Mouse (Mus musculus) heart, embryonic 16.5 days (tissue): ENCODE data around the gene Bcas1. TPM values are rescaled to one million over a fixed set of nuclear protein-coding genes. Genes with fewer than 3 reads are reported as not detected.

ENCODE experiments used
- ATAC-seq: fragments of 200-750 bp; cut with Nextera tagmentation; replicated peaks from 2 replicates; pipeline ENCODE4 v1.8.0; 2017; ENCODE audit warnings: moderate number of reproducible peaks; ENCODE audit not compliant: insufficient read depth, low FRiP score; ENCODE audit errors: extremely low read depth
- H3K27ac ChIP-seq: fragments of 300-500 bp; sonication (generic); 2 replicates; pipeline ENCODE4 v1.5.1; 2014; ENCODE audit warnings: mild to moderate bottlenecking, low read length, control low read depth, moderate library complexity
- H3K27me3 ChIP-seq: fragments of 300-500 bp; sonication (generic); 2 replicates; pipeline ENCODE4 v1.6.1; 2014; ENCODE audit warnings: low read length, mixed read lengths; ENCODE audit not compliant: control insufficient read depth, insufficient read depth
- H3K36me3 ChIP-seq: fragments of 300-500 bp; sonication (generic); 2 replicates; pipeline ENCODE4 v1.6.1; 2014; ENCODE audit not compliant: control insufficient read depth, insufficient read depth
- H3K4me1 ChIP-seq: fragments of 300-500 bp; sonication (generic); 2 replicates; pipeline ENCODE4 v1.6.1; 2014; ENCODE audit warnings: low read length, mixed read lengths; ENCODE audit not compliant: control insufficient read depth, insufficient read depth
- H3K4me2 ChIP-seq: fragments of 300-500 bp; sonication (generic); 2 replicates; pipeline ENCODE4 v1.6.1; 2014; ENCODE audit warnings: low read depth, mild to moderate bottlenecking, control low read depth, low read length
- H3K4me3 ChIP-seq: fragments of 300-500 bp; sonication (generic); 2 replicates; pipeline ENCODE4 v1.5.1; 2014; ENCODE audit warnings: mild to moderate bottlenecking, control low read depth, low read length
- H3K9ac ChIP-seq: fragments of 300-500 bp; sonication (generic); 2 replicates; pipeline ENCODE4 v1.6.1; 2014; ENCODE audit warnings: low read length, control low read depth
- H3K9me3 ChIP-seq: fragments of 300-500 bp; sonication (generic); replicated peaks from 2 replicates; pipeline ENCODE4 v1.6.1; 2016; ENCODE audit warnings: low read length; ENCODE audit not compliant: control insufficient read depth
- WGBS: fragments of 180-500 bp; shearing (Covaris S2); extraction: QIAGEN DNeasy Blood & Tissue Kit; methylation state at CpG from one replicate; pipeline ENCODE4 v1.1.7; 2014; 5-methylcytosine and 5-hydroxymethylcytosine counted together
- polyA plus RNA-seq: library from polyadenylated mRNA; unstranded; fragments of >200 nt; fragmentation: Nextera tagmentation; extraction: Ambion mirVana; gene quantifications from 2 replicates; pipeline ENCODE4 v1.2.1, GENCODE M21; 2015

Gene Bcas1
- polyA plus RNA-seq, 1 experiment from 2014 or later: 0.58 TPM

GRCm38 (mm10) chr2:170438782-170439181, 11.1 kb upstream of the Bcas1 start:
- Histone ChIP-seq H3K4me2 (no peak overlapping the region; the same call in 1 of the 2 replicates), H3K9ac (no peak overlapping the region), H3K4me1 (no peaks in the 10 kb centered on the region; the same call in 1 of the 2 replicates), H3K4me3 (no peak overlapping the region; the same call in 1 of the 2 replicates), H3K36me3 (no peaks in the 10 kb centered on the region), H3K27ac (no peak overlapping the region), H3K27me3 (peaks cover 22% of the 10 kb centered on the region), H3K9me3 (no peaks in the 10 kb centered on the region; the same call in 1 of the 2 replicates)
- WGBS: 40% methylated on average over 13 of the region's 13 CpGs
- ATAC-seq: no peak

- Histone ChIP-seq H3K27me3 (peaks cover 22% of the 10 kb centered on the region), H3K4me3 (no peak overlapping the region), H3K27ac (no peak overlapping the region), H3K9me3 (no peaks in the 10 kb centered on the region), H3K9ac (no peak overlapping the region), H3K4me1 (no peaks in the 10 kb centered on the region; the same call in 1 of the 2 replicates), H3K36me3 (no peaks in the 10 kb centered on the region), H3K4me2 (no peak overlapping the region)
- no peak for ATAC-seq
- WGBS: 53% methylated on average over 4 of the region's 4 CpGs
These were observed 8.6 kb upstream of the Bcas1 start for GRCm38 (mm10) chr2:170436204-170436603.

GRCm38 (mm10) chr2:170432152-170432551, 4.5 kb upstream of the Bcas1 start:
- WGBS: 58% methylated on average over 6 of the region's 6 CpGs
- Histone ChIP-seq H3K9ac (no peak overlapping the region), H3K4me1 (no peaks in the 10 kb centered on the region), H3K36me3 (no peaks in the 10 kb centered on the region), H3K27me3 (peaks cover 4% of the 10 kb centered on the region; the same call in 1 of the 2 replicates), H3K4me3 (no peak overlapping the region), H3K4me2 (no peak overlapping the region), H3K9me3 (no peaks in the 10 kb centered on the region), H3K27ac (no peak overlapping the region)
- no peak for ATAC-seq

DNA sequence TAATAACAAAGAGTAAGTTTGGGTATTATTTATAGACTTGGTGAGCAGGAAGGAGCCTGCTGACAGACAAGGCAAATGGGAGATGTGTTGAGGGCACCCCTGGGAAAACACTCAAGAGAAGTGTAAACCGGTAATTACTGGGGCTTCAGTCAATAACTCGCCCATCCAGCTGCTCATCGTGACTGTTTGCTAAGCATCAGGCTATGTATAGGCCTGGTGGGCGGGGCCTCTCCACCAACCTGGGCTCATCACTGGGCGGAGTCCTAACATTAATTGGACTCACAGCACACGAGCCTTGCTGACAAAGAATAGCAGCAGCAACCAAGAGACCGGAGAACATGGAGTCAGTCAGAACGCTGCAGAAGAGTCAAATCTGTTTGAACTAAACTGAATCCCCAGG, 1.3 kb upstream of the Bcas1 start:
- Histone ChIP-seq H3K4me2 (no peak overlapping the region), H3K36me3 (no peaks in the 10 kb centered on the region), H3K4me3 (no peak overlapping the region), H3K9me3 (no peaks in the 10 kb centered on the region), H3K4me1 (no peaks in the 10 kb centered on the region), H3K9ac (no peak overlapping the region), H3K27ac (no peak overlapping the region), H3K27me3 (no peaks in the 10 kb centered on the region)
- no peak for ATAC-seq
- WGBS: 57% methylated on average over 8 of the region's 8 CpGs

GRCm38 (mm10) chr2:170424131-170424530, 3.5 kb downstream of the Bcas1 start:
- no peaks in the 10 kb centered on the region for H3K27me3 ChIP-seq
- H3K27ac ChIP-seq: no peak overlapping the region
- H3K9me3 ChIP-seq: no peaks in the 10 kb centered on the region
- ATAC-seq: no peak
- no peaks in the 10 kb centered on the region for H3K4me1 ChIP-seq
- H3K4me2 ChIP-seq: no peak overlapping the region
- 55% methylated on average over 3 of the region's 3 CpGs for WGBS
- H3K36me3 ChIP-seq: no peaks in the 10 kb centered on the region
- H3K4me3 ChIP-seq: no peak overlapping the region
- no peak overlapping the region for H3K9ac ChIP-seq

- no peak overlapping the region for H3K9ac ChIP-seq
- no peak for ATAC-seq
- no peak overlapping the region for H3K4me3 ChIP-seq
- H3K36me3 ChIP-seq: no peaks in the 10 kb centered on the region
- WGBS: 45% methylated on average over 4 of the region's 4 CpGs
- H3K27me3 ChIP-seq: peaks cover 5% of the 10 kb centered on the region
- H3K4me2 ChIP-seq: no peak overlapping the region
- no peaks in the 10 kb centered on the region for H3K9me3 ChIP-seq
- no peak overlapping the region for H3K27ac ChIP-seq
- no peaks in the 10 kb centered on the region for H3K4me1 ChIP-seq
These were observed 5.7 kb downstream of the Bcas1 start for GRCm38 (mm10) chr2:170421924-170422323.

DNA sequence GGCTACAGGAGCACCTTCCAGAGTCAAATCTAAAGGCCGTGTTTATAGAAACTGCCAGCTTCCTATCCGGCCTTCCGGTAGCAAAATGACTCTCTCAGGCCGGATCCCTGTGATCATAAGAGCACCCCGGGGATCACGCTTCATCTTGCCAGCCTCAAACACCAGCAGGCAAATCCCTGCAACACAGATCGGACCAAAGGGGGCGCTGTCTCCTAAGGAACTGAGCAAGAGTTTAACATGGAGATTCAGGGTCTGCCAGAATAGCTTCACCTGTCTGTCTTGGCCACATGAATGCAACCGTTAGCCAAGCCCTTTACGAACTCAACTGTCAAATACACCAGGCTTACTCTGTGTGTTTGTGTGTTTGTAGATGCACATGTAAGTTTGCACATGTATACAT, 8.9 kb downstream of the Bcas1 start:
- Histone ChIP-seq H3K9ac (no peak overlapping the region), H3K27ac (no peak overlapping the region), H3K4me2 (no peak overlapping the region), H3K4me1 (no peaks in the 10 kb centered on the region), H3K4me3 (no peak overlapping the region), H3K27me3 (peaks cover 9% of the 10 kb centered on the region), H3K9me3 (no peaks in the 10 kb centered on the region), H3K36me3 (no peaks in the 10 kb centered on the region)
- no peak for ATAC-seq
- WGBS: 43% methylated on average over 10 of the region's 10 CpGs

GRCm38 (mm10) chr2:170411490-170412168, 16.0 kb downstream of the Bcas1 start:
- no peaks in the 10 kb centered on the region for H3K36me3 ChIP-seq
- no peak overlapping the region for H3K27ac ChIP-seq
- peaks cover 34% of the 10 kb centered on the region for H3K27me3 ChIP-seq
- H3K9ac ChIP-seq: no peak overlapping the region
- ATAC-seq: no peak; the same call in 1 of the 2 replicates
- H3K9me3 ChIP-seq: no peaks in the 10 kb centered on the region
- 2% methylated on average over 13 of the region's 13 CpGs for WGBS
- peak overlapping the region; percentile 33; the same call in 1 of the 2 replicates for H3K4me2 ChIP-seq
- H3K4me1 ChIP-seq: no peaks in the 10 kb centered on the region
- no peak overlapping the region for H3K4me3 ChIP-seq

- 17% methylated on average over 23 of the region's 23 CpGs for WGBS
- ATAC-seq: no peak
- H3K4me3 ChIP-seq: no peak overlapping the region
These were observed 16.8 kb downstream of the Bcas1 start for GRCm38 (mm10) chr2:170410677-170411489.

More at GRCm38 (mm10) chr2:170410677-170411489, 16.8 kb downstream of the Bcas1 start:
- H3K27ac ChIP-seq: no peak overlapping the region
- no peaks in the 10 kb centered on the region for H3K9me3 ChIP-seq
- H3K4me2 ChIP-seq: peak overlapping the region; percentile 33
- H3K27me3 ChIP-seq: peaks cover 34% of the 10 kb centered on the region
- no peaks in the 10 kb centered on the region for H3K36me3 ChIP-seq
- no peak overlapping the region for H3K9ac ChIP-seq
- H3K4me1 ChIP-seq: no peaks in the 10 kb centered on the region
